Comparison of ENCODE assay signal across 17 mouse cellular contexts in the genomic region with DNA sequence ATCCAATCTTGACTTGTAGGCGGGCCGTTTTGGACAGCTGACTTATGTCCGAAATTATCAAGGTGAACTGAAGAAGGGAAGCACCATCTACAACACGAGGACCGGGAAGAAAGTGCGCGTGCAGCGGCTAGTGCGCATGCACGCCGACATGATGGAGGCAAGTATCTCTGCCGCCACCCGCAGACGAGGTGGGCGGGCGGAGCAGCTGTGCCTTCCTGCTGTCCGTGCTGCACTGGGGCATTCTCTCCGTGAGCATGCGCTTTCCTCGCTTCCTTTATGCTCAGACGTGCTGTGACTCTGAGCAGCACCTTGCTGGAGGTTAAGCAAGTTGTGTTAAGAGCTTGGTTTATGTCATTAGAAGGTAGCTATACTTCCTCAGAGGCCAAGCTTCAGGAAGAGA. TPM values are rescaled to one million over a fixed set of nuclear protein-coding genes. Genes with fewer than 3 reads are reported as not detected.
A peak's percentile ranks its signal among the peaks of the same experiment; 100 is the strongest.
DNase-seq lines count a peak whose midpoint lies in the region; ATAC-seq and TF ChIP-seq lines count a peak whose summit lies in the region.
"Had no signal": no experiment of that assay in that cellular context is flagged by ENCODE, and none has a peak within 500 bp of the region (broad histone marks: within the 10 kb centered on the region; RNA-seq: fewer than 3 reads in every experiment).

No protein-coding gene starts in this region.

- H3K9me3 ChIP-seq in hindbrain, embryonic 16.5 days (ENCODE audit: control insufficient read depth, low read length): no peaks in the 10 kb centered on the region
- H3K9me3 ChIP-seq: heart, embryonic 10.5 days; limb, embryonic 10.5 days; midbrain, embryonic 10.5 days had no signal

- no peaks in the 10 kb centered on the region for H3K4me1 ChIP-seq in hindbrain, embryonic 16.5 days (ENCODE audit: control insufficient read depth, insufficient read depth, low read depth, low read length)
- H3K4me1 ChIP-seq: heart, embryonic 10.5 days; limb, embryonic 10.5 days; midbrain, embryonic 10.5 days had no signal

- DNase-seq in gastrocnemius, postnatal 25 days: peak; percentile 16
- DNase-seq in gastrocnemius, postnatal 4 days (ENCODE audit: low spot score in 2 of 2): no peak
- DNase-seq in layer of hippocampus, adult 18-20 months (ENCODE audit: low spot score in 2 of 2): peak; percentile 49 to 75
- no peak for DNase-seq in layer of hippocampus, postnatal 25 days (ENCODE audit: extremely low spot score in 1 of 2, low spot score in 1 of 2)
- DNase-seq in kidney, postnatal 25 days: peak; percentile 22 to 60
- DNase-seq in lung, postnatal 10 days: peak; percentile 42
- no peak for DNase-seq in left cerebral cortex, adult 2 months (ENCODE audit: extremely low spot score in 1 of 2, low spot score in 2 of 2)
- DNase-seq: cerebellum, adult 9-10 months had no signal

- H3K4me3 ChIP-seq in left cerebral cortex, adult 2 months: no peak overlapping the region
- H3K4me3 ChIP-seq in hindbrain, embryonic 16.5 days (ENCODE audit: low read length): no peak overlapping the region
- H3K4me3 ChIP-seq: erythroblast, embryonic 14.5 days; heart, embryonic 10.5 days; limb, embryonic 10.5 days; midbrain, embryonic 10.5 days; myocyte had no signal

- 94% methylated on average over 21 of the region's 21 CpGs for WGBS in hindbrain, embryonic 16.5 days

- no peak overlapping the region for H3K9ac ChIP-seq in hindbrain, embryonic 16.5 days (ENCODE audit: low read depth, low read length)
- H3K9ac ChIP-seq: liver, embryonic 14.5 days had no signal

- no peak for TF ChIP-seq CTCF in left cerebral cortex, adult 2 months (IDR thresholded peaks at IDR 0.05)

- intact Hi-C loops in left cerebral cortex, adult 2 months (cut with DNase I): no loop called here

- H3K27me3 ChIP-seq in hindbrain, embryonic 16.5 days (replicated peaks; ENCODE audit: control insufficient read depth, insufficient read depth, low read length): no peaks in the 10 kb centered on the region

- H3K27ac ChIP-seq in left cerebral cortex, adult 2 months: no peak overlapping the region
- no peak overlapping the region for H3K27ac ChIP-seq in hindbrain, embryonic 16.5 days (ENCODE audit: low read depth, low read length)
- H3K27ac ChIP-seq: heart, embryonic 10.5 days; kidney, postnatal 0 days; limb, embryonic 10.5 days; liver, embryonic 14.5 days; midbrain, embryonic 10.5 days had no signal

- no peak overlapping the region for H3K4me2 ChIP-seq in hindbrain, embryonic 16.5 days (ENCODE audit: low read length)

- H3K36me3 ChIP-seq in hindbrain, embryonic 16.5 days (ENCODE audit: control insufficient read depth, insufficient read depth, low read length): peaks cover 32% of the 10 kb centered on the region

- no peak for ATAC-seq in hindbrain, embryonic 16.5 days

RNA-seq across cellular contexts. Expression of a gene that starts 14.1 kb away (rescaled TPM):
- total RNA-seq in gastrocnemius, postnatal 25 days (2021): 1 to 10 TPM; 1.7 to 2.6 TPM
- total RNA-seq in gastrocnemius, postnatal 4 days (2021): 10 to 100 TPM; 23.9 to 26.5 TPM
- 10 to 100 TPM; 45.4 to 49.6 TPM for total RNA-seq in layer of hippocampus, adult 18-20 months (2021)
- 10 to 100 TPM; 50.3 to 52.2 TPM for total RNA-seq in layer of hippocampus, postnatal 25 days (2021)
- total RNA-seq in left cerebral cortex, adult 2 months (2021): 10 to 100 TPM; 29.9 to 36.4 TPM
- polyA plus RNA-seq in hindbrain, embryonic 16.5 days (2015; fragmentation: Nextera tagmentation; extraction: Ambion mirVana): 189 and 198 TPM in 2 replicates
- total RNA-seq: MEL had no signal

RNA-seq across cellular contexts. Expression of a gene that starts 19.8 kb away (rescaled TPM):
- 100 to 1,000 TPM; 103 to 113 TPM for total RNA-seq in gastrocnemius, postnatal 25 days (2021)
- total RNA-seq in gastrocnemius, postnatal 4 days (2021): 10 to 100 TPM; 57.0 to 66.9 TPM
- total RNA-seq in layer of hippocampus, adult 18-20 months (2021): 10 to 100 TPM; 52.1 to 57.7 TPM
- 10 to 100 TPM; 54.3 to 56.0 TPM for total RNA-seq in layer of hippocampus, postnatal 25 days (2021)
- 10 to 100 TPM; 41.9 to 57.5 TPM for total RNA-seq in left cerebral cortex, adult 2 months (2021)
- polyA plus RNA-seq in hindbrain, embryonic 16.5 days (2015; fragmentation: Nextera tagmentation; extraction: Ambion mirVana): 34.0 and 35.0 TPM in 2 replicates

Comparison
In these comparisons a context has a peak if more than half of its experiments do, and no peak if none do; other contexts are left out.
1. DNase-seq: peak in gastrocnemius, postnatal 25 days (single experiment), layer of hippocampus, adult 18-20 months (2 of 2), kidney, postnatal 25 days (2 of 2) and lung, postnatal 10 days (single experiment); none in gastrocnemius, postnatal 4 days (0 of 2), layer of hippocampus, postnatal 25 days (0 of 2) and left cerebral cortex, adult 2 months (0 of 2).
2. RNA of a gene that starts 14.1 kb away (total RNA-seq): 50.3 to 52.2 TPM in layer of hippocampus, postnatal 25 days, 45.4 to 49.6 TPM in layer of hippocampus, adult 18-20 months, 29.9 to 36.4 TPM in left cerebral cortex, adult 2 months and 23.9 to 26.5 TPM in gastrocnemius, postnatal 4 days; 1.7 to 2.6 TPM in gastrocnemius, postnatal 25 days; every median in the first group is over 4 times any median in the second.